Mouse (Mus musculus): Measurements from ENCODE around the gene Mbd5.

GRCm38 (mm10) chr2:49264092-49264491, 314.8 kb downstream of the Mbd5 start:
- no peak for TF ChIP-seq POLR2A (IDR thresholded peaks at IDR 0.05; ENCODE audit: extremely low read depth, insufficient read depth, low read length)
- no peak for TF ChIP-seq CTCF (IDR thresholded peaks at IDR 0.05; ENCODE audit: extremely low read depth, insufficient read depth, low read length)
